Mouse (Mus musculus): ENCODE results near the gene Nek1.

Nek1 gene

DNA sequence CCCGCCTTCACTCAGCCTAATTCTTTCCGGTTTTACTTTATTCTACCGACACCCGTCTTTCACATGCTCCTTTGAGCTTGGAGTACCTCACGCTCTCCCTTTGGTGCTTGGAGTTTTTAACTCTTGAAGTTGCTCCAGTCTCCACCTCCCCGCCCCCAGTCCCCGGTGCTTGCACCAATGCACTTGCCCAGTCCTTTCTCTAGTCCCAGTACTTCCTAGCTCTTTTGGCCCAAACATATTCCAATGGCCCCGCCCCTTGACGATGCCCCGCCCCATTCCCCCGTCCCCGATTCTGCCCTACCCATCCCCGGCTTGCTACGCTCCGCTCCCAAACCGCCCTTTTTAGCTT lies 460 bp upstream of the Nek1 start:
- no peak for DNase-seq

DNA sequence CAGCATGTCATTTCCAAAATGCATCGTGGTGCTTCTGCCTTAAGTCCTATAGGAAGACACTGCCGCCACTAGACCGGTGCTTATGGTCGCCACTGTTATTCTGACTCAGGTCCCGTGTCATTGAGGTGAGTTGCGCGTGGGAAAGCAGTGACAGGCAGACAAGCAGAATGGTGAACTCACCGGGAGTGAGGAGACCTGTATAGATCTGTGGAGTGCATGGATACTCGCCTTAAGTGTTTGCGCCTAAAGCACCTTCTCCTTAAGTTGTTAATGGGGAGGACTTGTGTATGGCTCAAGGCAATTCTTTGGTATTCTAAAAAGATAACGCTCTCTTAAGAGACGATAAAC lies 618 bp downstream of the Nek1 start:
- no peak for DNase-seq

DNA sequence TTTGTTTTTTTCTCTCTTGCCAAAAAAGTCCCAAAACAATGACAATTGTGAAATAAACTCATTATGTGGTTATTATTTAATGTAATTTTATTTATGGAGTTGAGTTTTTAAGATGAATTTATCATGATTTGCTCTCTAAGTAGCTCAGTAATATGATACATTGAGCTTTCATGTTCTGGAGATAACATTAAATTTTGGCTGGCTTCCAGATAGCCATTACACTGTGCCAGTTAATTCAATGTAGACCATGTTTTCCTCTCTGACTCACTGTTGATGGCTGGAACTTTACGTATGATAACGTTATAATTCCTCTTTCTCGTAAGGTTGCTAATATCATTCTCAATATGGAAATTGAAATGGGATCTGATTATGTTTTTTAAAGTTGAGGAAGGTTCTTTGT lies 3.5 kb downstream of the Nek1 start:
- no peak for DNase-seq

DNA sequence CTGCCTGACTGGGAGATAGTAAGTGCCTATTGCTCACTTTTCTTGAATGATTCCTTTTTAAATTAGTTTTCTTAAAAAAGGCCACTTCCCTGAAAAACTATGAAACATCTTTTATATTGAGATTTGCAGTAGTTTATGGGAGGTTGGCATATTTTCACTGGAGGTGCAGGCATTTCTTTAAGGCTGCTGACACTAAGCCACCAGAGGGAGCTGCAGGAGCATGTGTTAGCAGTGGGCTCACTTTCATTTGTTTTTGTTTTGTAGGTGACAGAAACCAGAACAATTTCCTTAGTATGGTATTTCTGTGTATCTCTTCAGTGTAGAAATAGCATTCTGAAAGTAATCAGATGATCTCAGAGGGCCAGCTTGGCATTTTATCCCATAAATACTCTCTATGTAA lies 49.0 kb downstream of the Nek1 start:
- DNase-seq: peak; percentile 19

DNA sequence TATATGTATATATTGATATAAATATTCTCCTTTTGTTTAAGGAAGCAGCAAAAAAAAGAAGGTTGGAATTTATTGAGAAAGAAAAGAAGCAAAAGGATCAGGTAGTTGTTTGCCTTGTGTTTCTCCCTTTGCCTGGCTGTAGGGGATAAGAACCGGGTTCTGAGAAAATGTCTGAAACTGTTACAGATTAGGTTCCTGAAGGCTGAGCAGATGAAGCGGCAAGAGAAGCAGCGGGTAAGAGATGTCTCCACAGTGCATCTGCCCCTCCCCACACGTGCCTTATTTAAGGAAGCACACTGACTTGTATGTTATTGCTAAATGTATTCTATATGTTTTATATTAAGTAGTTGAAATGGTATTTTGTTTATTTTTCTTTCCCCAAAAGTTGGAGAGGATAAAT lies 50.9 kb downstream of the Nek1 start:
- no peak for DNase-seq

DNA sequence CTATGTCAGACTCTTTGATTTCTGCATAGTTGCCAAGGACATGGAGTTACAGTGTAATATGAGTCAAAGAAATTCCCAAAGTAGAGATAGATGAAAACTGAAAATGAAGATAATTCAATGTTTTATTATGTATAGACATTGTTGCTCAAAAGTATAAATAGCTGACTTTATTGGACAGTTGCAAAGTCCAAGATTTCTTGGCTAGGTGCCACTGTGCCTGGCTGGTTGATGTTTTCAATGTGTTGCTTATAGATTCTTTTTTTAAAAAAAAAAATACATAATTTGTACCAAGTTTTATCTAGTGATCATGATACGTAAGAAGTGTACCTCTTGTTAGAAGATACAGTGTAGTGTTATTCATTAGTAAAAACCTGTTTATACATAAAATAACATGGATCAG lies 53.8 kb downstream of the Nek1 start:
- DNase-seq: no peak

DNA sequence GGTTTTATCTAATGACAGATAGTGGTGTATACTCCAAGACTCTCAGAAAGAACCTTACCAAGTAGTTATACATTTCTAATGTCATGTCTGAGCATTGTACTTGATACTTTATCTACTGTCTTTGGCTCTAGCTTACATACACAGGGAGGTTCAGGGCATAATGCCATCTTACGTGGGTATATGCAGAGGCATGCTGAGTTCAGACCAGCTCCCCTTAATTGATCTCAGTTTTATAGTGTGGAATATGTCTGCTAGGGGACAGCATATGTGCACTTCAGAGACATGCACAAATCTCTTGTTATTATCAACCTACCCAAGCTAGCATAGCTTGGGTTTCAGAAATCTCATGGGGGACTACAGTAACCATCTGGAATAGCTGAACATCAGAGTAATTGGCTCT lies 60.0 kb downstream of the Nek1 start:
- no peak for DNase-seq

DNA sequence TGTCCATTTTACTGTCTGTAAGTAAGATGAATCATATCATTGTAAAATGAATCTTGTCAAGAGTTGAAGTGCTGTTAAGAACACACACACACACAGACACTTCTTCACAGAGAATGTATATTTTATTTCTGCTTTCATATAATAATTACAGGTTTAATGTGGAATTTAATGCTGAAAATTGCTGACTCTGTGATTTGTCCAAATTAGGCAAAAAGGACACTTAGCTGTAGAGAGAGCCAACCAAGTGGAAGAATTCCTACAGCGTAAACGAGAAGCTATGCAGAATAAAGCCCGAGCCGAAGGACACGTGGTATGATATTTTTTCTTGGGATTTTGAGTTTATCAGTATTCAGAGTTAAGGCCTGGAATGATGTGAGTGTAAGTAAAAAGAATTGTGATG lies 61.3 kb downstream of the Nek1 start:
- no peak for DNase-seq

DNA sequence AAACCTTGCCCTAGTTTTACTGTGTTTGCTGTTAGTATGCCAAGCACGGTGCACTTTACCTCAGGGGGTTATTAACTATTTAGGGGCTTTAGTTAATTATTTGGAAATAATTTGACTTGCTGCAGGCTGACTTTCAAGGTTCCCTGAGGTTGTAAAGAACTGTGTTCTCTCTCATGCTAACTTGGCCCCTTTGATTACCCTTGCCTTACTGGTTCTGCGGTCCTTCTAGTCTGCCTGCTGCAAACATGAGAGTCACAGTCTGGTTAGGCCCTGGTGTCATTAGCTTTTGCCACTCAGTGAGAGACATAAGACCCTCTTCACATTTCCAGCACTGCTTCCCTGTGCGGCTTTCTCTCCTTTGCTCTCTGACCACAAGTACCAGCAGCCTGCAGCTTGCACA lies 64.0 kb downstream of the Nek1 start:
- no peak for DNase-seq

DNA sequence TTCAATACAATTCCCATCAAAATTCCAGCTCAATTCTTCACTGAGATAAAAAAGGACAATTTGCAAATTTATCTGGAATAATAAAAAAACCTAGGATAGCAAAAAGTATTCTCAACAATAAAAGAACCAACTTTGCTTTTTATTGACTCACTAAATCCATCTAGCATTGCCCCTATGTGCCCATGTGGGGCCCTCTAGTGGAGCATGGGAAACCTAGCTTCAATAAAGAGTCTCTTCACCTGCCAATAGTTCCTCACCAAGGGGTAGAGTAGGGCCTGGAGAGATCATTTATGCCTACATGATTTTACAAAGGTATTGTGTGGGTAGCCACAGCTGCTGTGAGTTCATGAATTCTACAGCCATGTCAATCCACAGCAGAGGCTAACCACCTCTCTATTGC lies 66.1 kb downstream of the Nek1 start:
- no peak for DNase-seq

DNA sequence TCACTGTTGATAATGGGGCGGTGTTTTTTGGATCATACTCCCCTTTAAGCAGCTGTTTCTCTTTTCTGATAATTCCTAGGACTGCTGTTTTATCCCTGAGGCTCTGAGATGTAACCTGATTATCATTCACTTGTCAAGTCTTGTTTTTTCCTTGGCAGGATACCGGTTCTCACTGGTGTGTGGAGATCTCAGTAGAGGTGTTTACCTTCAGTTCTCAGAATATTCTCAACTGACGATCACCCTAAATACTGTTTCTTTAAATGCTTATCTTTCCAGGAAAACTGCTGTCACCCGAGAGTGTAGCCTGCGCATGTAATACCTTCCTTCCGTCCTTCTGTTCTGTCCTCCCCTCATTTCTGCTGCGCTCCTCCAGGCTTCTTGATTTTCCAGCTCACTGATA lies 67.4 kb downstream of the Nek1 start:
- DNase-seq: no peak

DNA sequence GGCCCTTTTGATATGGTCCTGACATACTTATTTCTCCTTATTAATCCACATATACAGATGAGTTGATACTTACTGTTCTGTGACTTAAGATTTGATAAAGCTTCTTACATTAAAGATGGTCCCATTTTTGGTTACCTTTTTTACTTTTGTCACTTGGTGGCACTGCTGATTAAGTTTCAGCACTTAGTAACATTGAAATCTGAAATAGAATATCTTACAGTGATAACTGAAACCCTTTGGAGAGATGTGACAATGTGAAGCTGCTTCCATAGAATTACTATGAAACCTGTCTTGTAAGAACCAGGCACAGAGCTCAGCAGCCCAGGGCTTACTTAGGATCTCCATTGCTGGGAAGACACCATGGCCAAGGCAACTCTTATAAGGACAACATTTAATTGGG lies 82.1 kb downstream of the Nek1 start:
- no peak for DNase-seq

DNA sequence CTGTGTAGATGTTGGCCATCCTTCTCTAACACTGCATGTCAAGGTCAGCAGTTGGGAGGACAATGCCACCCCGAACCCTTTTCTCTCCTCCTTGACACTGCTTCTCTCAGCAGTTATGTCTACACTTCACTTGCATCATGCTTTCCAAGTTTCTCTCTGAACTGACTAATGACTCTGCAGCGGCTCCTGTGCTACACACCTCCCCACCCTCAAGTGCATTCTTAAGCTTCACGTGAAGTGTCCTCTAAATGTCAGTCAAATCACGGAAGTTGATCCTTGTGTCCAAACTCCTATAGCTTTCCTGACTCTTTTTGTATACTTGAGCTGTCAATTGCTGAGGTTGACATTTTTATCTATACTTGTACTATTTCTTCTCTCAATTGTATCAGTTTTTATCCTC lies 117.5 kb downstream of the Nek1 start:
- DNase-seq: no peak

DNA sequence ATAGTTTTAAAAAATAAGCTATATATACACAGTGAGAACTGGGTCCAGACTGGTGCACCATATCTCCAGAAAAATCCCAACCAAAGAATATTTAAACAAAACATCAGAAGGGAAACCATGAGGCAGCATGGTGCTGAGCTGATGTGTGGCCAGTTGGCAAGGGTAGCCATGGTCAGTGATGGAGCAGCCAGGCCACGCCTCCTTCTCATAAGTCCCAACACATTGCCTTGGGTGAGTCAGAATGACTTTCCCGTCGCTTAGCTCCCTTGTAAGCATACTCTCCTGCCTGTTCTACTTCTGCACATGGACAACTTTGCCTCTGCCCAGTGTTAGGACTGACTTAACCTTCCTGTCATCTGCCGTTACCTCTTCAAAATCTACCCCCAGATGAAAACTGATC lies 118.9 kb downstream of the Nek1 start:
- no peak for DNase-seq

DNA sequence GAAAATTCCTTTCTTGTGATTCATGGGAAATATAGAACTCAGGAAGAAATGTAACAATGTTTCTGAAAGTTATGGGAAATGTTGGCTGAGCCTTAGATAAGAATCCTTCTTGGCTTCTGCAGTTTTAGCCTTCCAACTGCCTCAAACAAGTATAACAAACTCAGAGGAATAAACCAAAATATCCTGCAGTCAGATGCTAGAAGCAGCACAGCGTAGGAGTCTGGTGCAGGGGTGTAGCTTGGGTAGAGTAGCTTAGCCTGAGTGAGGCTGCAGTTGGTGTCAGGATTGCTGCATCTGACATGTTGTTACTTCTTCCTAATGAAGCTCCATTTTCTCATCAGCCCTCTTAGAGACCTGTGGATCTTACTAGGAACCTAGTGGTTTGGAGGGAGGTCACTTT lies 128.6 kb downstream of the Nek1 start:
- no peak for DNase-seq

DNA sequence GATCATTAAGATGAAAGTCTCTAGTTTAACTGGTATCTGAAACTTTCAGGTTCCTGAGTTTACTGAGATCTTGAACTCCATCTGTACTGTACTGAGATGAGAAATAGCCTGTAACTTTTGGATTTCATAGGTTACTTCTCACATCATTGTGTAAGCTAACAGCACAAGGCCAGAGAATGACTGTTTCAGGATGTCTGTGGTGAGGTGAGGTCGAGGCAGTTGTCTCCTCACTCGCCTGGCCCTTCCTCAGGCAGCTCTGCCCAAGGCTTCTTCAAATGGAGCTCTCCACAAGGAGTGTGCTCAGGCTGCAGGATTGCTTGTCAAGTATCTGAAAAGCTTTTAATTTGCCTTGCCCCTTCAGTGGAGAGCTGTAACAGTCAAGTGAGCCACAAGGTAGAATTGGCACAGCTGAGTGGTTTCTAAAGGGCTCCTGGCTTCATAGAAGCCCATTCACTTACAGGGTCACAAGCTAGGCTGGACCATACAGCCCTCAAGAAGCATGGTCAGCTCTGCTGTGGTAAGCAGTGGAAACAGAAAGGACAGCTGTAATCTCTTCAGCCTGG lies 134.4 kb downstream of the Nek1 start:
- DNase-seq: no peak

DNA sequence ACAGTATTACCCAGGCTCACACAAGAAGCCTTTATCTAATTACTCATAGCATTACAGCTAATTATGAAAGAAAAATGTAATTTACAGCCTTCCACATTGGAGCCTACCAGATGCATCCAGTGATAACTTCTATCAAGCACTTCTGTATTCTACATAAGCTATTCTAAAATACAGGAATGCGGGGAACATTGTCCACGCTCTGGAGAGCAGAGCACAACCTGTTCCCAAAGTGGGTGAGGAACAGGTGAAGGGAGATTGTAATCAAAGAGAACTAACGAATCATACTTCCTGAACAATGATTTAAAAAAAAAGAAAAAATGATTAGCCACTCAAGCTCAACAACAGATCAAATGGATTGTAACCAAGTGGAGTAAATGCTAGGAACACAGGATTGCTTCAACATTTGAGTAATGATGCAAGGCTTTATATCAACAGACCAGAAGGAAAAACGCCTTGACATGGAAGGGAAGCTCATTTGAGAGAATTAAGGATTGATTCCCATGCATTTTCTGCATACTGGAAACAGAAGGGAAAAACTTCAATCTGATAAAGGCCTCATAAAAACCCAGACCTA lies 139.7 kb downstream of the Nek1 start:
- DNase-seq: no peak

DNA sequence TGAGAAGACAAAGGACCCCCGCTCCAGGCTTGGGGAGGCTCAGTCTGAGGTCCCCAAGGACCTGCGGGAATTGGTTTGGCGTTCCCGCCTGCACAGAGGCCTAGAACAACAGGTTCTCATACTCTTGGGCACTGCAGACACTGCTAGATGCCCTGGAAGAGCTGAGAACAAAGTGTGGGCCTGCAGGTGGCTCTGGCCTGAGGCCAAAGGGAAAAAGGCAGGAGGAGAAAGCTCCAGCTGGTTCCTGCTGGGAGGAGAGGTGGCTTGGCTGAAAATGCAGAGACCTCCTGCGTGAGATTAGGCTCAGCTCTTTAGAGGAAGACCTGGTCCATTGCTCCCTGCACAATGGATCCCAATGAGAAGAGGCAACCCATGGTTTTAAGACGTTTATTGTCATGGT lies 148.9 kb downstream of the Nek1 start:
- DNase-seq: peak; percentile 13

DNA sequence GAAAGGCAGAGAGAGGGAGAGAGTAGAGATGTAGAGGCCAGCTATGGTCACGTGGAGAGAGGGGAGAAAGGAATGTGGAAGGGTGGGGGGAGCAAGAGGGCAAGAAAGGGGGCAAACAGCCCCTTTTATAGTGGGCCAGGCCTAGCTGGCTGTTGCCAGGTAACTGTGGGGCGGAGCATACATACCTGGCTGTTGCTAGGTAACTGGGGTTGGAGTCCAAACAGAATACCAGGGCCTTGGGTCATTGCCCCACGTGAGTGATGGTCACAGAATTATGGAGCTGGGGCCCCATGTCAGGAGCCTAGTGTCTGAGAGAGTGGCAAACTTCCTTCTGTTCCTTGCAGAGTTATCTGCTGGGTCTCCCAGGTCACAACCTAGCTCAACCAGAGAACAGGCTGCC lies 149.3 kb downstream of the Nek1 start:
- DNase-seq: no peak

DNA sequence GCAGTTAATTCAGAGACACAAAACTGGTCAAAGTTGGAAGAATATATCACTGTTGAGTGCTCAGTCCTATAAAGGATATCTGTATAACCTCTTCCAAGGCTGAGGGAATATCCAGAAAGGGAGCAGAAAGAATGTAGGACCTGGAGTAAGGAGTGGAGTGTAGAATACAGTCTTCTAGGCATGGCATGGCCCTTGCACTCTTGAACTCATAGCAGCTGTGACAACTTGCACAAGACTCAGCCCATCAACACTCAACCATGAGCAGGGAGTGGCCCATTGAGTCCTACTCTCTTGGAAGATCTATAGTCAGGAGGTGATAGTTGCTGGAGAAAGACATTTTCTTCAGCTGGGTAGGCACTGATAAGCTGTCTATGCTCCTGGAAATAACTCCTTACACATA lies 149.8 kb downstream of the Nek1 start:
- DNase-seq: no peak

DNA sequence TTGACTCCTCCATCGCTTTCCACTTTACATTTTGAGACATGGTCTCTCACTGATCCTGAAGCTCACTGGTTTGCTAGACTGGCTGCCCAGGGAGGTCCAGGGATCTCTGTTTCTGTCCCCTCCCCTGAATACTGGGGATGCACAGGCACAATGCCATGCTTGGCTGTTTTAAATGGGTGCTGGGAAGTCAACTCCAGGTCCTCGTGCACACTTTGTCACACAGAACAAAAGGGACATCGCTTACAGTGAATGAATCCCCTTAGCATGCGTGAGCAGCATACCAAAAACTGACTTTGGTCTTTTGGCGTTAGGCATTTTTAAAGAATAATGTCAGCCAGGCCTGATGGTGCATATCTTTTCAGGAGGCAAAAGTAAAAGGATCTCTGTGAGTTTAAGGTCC lies 155.7 kb downstream of the Nek1 start:
- no peak for DNase-seq

DNA sequence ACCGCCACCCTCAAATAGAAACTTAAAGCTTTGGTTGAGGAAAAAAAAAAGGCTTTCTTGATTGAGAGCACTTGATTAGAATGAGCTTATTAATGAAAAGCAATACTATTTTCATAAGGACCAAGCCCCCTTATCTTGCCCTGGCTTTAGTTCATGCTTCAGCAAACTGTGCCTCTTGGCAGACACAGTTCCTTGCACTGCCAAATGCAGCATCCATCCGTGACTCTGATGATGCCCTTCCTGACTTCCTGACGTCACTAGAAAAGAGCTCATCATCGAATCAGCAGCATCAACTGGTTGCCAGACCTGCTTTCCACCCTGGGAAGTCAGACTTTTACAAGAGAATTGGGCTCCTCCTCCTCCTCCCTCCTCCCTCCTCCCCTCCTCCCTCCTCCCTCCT lies 157.6 kb downstream of the Nek1 start:
- no peak for DNase-seq

DNA sequence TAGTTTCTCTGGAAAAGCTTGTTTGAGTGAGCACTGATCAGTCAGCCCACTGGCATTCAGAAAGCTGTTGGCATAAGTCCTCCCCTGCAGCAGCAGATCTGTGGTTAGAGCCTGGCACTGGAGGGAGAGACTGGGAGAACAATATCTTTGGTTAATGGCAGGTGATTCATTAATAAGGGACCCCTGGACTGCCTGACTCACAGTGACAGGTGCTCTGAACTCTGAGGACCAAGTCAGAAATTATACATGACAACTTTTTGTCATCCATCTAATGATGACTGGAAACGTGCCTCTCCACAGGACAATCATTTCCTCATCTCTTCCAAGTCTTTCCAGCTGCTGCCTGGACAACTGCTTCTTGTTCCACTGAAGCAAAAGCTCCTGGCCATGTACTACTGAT lies 163.4 kb downstream of the Nek1 start:
- DNase-seq: no peak

DNA sequence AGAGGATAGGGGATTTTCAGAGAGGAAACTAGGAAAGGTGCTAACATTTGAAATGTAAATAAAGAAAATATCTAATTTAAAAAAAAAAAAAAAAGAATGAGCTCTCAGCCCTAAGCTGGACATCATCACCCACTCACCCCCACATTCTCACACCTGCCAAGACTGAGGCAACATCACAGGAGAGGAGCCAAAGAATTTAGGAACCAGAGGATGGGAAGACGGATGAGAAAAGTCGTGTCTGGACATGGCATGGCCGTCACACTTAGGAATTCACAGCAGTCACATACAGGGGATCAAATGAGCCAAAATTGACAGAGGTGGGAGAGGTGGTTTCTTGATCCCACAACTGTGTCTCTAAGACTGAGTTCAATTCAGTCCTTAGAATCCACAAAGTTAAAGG lies 165.5 kb downstream of the Nek1 start:
- DNase-seq: no peak

DNA sequence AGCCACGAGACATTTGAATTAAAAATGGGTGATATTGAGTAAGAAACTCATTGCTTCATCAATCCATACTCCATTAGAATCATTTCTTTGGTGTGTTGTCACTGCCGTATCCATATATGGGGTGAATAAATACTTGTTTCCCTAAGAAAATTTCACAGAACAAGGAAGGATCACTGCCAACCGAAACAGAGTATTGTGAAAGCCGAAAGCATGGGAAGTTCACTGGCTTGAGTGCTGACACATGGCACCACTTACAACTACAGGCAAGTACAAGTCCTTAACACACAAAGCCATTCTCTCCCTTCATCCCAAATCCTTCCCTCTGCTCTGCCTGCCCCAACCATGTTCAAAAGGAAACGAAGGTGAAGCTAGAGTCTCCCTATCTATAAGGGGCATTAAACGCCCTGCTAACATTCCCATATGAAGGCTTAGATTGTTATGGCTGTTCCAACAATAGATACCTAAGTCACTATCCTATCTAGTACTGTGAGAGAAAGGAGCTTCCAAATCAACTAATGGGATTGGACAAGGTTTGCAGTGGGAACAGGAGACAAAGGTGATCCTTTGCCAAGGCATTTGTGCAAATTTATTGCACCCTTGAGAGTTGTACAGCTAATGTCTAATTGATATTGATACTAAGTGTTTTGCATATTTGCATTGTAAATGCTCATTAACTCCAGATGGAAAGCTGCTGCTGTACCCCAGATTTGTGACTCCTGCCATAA lies 168.6 kb downstream of the Nek1 start:
- DNase-seq: no peak
